Mouse (Mus musculus) thymus, postnatal 25 days (tissue): ENCODE data around the gene Stk4.

Source experiments
- DNase-seq: peaks from one replicate; pipeline ENCODE4 v3.0.0; 2022

Stk4 gene

GRCm38 (mm10) chr2:164128576-164129411 is 58.7 kb downstream of the Stk4 start:
- DNase-seq: no peak

- DNase-seq: no peak
Measured at GRCm38 (mm10) chr2:164131586-164131985, 61.5 kb downstream of the Stk4 start.

GRCm38 (mm10) chr2:164134563-164134962 is 64.4 kb downstream of the Stk4 start:
- no peak for DNase-seq

- DNase-seq: no peak
Measured at GRCm38 (mm10) chr2:164135367-164135766, 65.2 kb downstream of the Stk4 start.

- DNase-seq: no peak
Measured at GRCm38 (mm10) chr2:164136393-164136792, 66.3 kb downstream of the Stk4 start.

GRCm38 (mm10) chr2:164137754-164138153 is 67.6 kb downstream of the Stk4 start:
- DNase-seq: no peak

- no peak for DNase-seq
Measured at GRCm38 (mm10) chr2:164142021-164142420, 71.9 kb downstream of the Stk4 start.

- no peak for DNase-seq
Measured at GRCm38 (mm10) chr2:164144025-164144424, 73.9 kb downstream of the Stk4 start.

- DNase-seq: no peak
Measured at GRCm38 (mm10) chr2:164144541-164144940, 74.4 kb downstream of the Stk4 start.

- DNase-seq: no peak
Measured at GRCm38 (mm10) chr2:164146556-164146955, 76.4 kb downstream of the Stk4 start.

GRCm38 (mm10) chr2:164150086-164150760 is 80.1 kb downstream of the Stk4 start:
- DNase-seq: no peak

GRCm38 (mm10) chr2:164152341-164152740 is 82.2 kb downstream of the Stk4 start:
- no peak for DNase-seq

GRCm38 (mm10) chr2:164154007-164154406 is 83.9 kb downstream of the Stk4 start:
- DNase-seq: no peak

- DNase-seq: no peak
Measured at GRCm38 (mm10) chr2:164156158-164156557, 86.0 kb downstream of the Stk4 start.

GRCm38 (mm10) chr2:164158838-164159237 is 88.7 kb downstream of the Stk4 start:
- DNase-seq: no peak

- no peak for DNase-seq
Measured at GRCm38 (mm10) chr2:164161515-164162055, 91.5 kb downstream of the Stk4 start.

- no peak for DNase-seq
Measured at GRCm38 (mm10) chr2:164164941-164165340, 94.8 kb downstream of the Stk4 start.

GRCm38 (mm10) chr2:164167752-164168570 is 97.8 kb downstream of the Stk4 start:
- DNase-seq: no peak

- no peak for DNase-seq
Measured at GRCm38 (mm10) chr2:164168571-164168946, 98.4 kb downstream of the Stk4 start.

GRCm38 (mm10) chr2:164170326-164170725 is 100.2 kb downstream of the Stk4 start:
- no peak for DNase-seq

GRCm38 (mm10) chr2:164170902-164171301 is 100.8 kb downstream of the Stk4 start, which contains the start of gene Kcns1:
Gene Kcns1, minus strand, starts transcription at chr2:164171113.
- no peak for DNase-seq

- DNase-seq: no peak
Measured at GRCm38 (mm10) chr2:164173394-164173793, 103.3 kb downstream of the Stk4 start.
